Mouse (Mus musculus): ENCODE results near the gene Cadps2. TPM values are rescaled to one million over a fixed set of nuclear protein-coding genes. Genes with fewer than 3 reads are reported as not detected.

Gene Cadps2
- 5.3 and 7.5 TPM in 2 replicates for polyA plus RNA-seq (2015; fragmentation: Nextera tagmentation; extraction: Ambion mirVana)

GRCm38 (mm10) chr6:23839009-23839811, at the start of gene Cadps2:
Gene Cadps2 (minus strand): TSS chr6:23839421.
- H3K9me3 ChIP-seq (replicated peaks) = no peaks in the 10 kb centered on the region
- no peaks in the 10 kb centered on the region for H3K36me3 ChIP-seq
- peak within 1 kb of the TSS; percentile 31 for H3K9ac ChIP-seq
- WGBS = under 1% methylated on average over 114 of the region's 114 CpGs
- H3K4me2 ChIP-seq (replicated peaks) = peak within 1 kb of the TSS; percentile 90
- H3K27ac ChIP-seq (replicated peaks) = no peak within 1 kb of the TSS
- ATAC-seq (ENCODE audit: insufficient number of reproducible peaks, low FRiP score, low TSS enrichment, low read depth) = peak; percentile 76
- peak within 1 kb of the TSS; percentile 66 for H3K4me3 ChIP-seq (replicated peaks)
- H3K4me1 ChIP-seq = peaks cover 12% of the 10 kb centered on the region
- H3K27me3 ChIP-seq = peaks cover 31% of the 10 kb centered on the region

- no peaks in the 10 kb centered on the region for H3K36me3 ChIP-seq
- 12% methylated on average over 6 of the region's 6 CpGs for WGBS
- H3K9me3 ChIP-seq (replicated peaks) = no peaks in the 10 kb centered on the region
- no peaks in the 10 kb centered on the region for H3K4me1 ChIP-seq
- no peak overlapping the region for H3K9ac ChIP-seq
- no peak overlapping the region for H3K27ac ChIP-seq (replicated peaks)
- no peak overlapping the region for H3K4me2 ChIP-seq (replicated peaks)
- H3K27me3 ChIP-seq = no peaks in the 10 kb centered on the region
- no peak for ATAC-seq (ENCODE audit: insufficient number of reproducible peaks, low FRiP score, low TSS enrichment, low read depth)
- H3K4me3 ChIP-seq (replicated peaks) = no peak overlapping the region
Observed at GRCm38 (mm10) chr6:23886418-23886817, 47.2 kb upstream of the Cadps2 start.

DNA sequence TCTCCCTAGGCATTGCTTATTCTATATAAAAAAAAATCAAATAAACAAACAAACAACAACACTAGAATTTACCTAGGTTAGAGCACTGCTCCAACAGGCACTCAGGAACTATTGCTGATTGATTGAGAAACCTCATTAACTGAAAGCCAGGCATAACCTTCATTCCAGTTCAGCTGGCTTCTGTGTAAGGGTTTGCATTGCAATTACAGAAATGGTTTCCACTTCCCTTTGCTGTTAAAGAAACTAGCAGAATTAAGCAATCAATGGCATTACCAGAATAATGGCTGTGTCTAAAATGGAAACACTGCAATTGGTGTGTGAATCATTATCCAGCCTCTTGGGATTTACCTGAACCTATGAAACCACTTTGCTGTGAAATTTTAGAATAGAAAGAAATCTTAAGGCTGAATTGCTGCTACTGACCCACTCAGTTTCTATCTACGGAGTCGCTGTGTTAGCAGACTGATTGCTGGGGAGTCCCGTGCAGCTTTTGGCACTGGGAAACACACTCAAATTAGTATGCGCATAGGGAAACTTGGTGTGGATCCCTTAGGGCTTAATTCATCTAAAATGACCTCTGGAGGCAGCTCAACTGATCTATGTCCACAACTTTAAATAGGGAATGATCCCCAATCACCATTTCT, 37.7 kb upstream of the Cadps2 start:
- ATAC-seq (ENCODE audit: insufficient number of reproducible peaks, low FRiP score, low TSS enrichment, low read depth) = no peak
- Histone ChIP-seq H3K27me3 (no peaks in the 10 kb centered on the region), H3K4me2 (replicated peaks) (no peak overlapping the region), H3K4me1 (no peaks in the 10 kb centered on the region), H3K9ac (no peak overlapping the region), H3K9me3 (replicated peaks) (no peaks in the 10 kb centered on the region), H3K27ac (replicated peaks) (no peak overlapping the region), H3K4me3 (replicated peaks) (no peak overlapping the region), H3K36me3 (no peaks in the 10 kb centered on the region)
- WGBS = 51% methylated on average over 4 of the region's 4 CpGs

DNA sequence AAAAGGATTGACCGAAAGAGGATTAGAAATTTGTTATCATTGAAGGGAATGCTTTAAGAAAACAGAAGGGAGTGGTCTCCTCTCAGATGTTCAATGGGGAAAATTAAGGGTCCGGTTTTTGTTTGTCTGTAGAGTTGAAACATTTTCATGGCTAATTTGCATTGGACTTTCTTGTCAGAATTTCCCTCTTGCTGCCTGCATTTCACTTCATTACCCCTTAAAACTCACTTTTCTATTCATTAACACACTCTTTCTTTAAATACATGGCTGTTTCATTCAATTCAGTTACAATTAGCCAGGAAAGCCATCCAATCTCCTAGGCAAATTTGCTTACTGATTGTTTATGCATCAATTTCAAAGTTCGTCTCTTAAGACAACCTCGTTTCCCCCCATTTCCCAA, 37.1 kb upstream of the Cadps2 start:
- H3K36me3 ChIP-seq = no peaks in the 10 kb centered on the region
- no peak overlapping the region for H3K4me3 ChIP-seq (replicated peaks)
- no peak overlapping the region for H3K27ac ChIP-seq (replicated peaks)
- no peaks in the 10 kb centered on the region for H3K9me3 ChIP-seq (replicated peaks)
- H3K9ac ChIP-seq = no peak overlapping the region
- WGBS = 56% methylated on average over 4 of the region's 4 CpGs
- no peak for ATAC-seq (ENCODE audit: insufficient number of reproducible peaks, low FRiP score, low TSS enrichment, low read depth)
- H3K4me2 ChIP-seq (replicated peaks) = no peak overlapping the region
- H3K4me1 ChIP-seq = no peaks in the 10 kb centered on the region
- no peaks in the 10 kb centered on the region for H3K27me3 ChIP-seq

DNA sequence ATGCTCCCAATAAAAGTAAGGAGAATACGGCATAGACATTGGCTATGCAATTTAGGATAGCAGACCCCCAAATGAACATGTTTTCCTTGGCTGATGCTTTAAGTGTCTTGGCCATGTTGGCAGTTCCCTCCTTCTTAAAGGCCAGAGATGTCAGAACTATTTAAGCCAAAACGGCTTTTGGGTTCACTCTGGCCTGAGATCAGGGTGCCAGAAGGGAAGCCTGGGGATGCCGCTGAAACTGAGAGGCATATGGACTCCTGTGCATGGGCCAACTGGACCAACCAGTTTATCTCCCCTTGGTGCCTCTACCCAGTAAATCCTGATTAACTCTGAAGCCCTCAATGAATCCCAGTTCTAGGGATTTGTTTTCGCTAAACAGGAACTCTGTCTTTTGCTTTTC, 34.6 kb upstream of the Cadps2 start:
- no peaks in the 10 kb centered on the region for H3K36me3 ChIP-seq
- no peak overlapping the region for H3K4me2 ChIP-seq (replicated peaks)
- no peaks in the 10 kb centered on the region for H3K9me3 ChIP-seq (replicated peaks)
- no peak overlapping the region for H3K4me3 ChIP-seq (replicated peaks)
- no peak for ATAC-seq (ENCODE audit: insufficient number of reproducible peaks, low FRiP score, low TSS enrichment, low read depth)
- H3K27me3 ChIP-seq = no peaks in the 10 kb centered on the region
- H3K9ac ChIP-seq = no peak overlapping the region
- WGBS = 69% methylated on average over 4 of the region's 4 CpGs
- no peaks in the 10 kb centered on the region for H3K4me1 ChIP-seq
- H3K27ac ChIP-seq (replicated peaks) = no peak overlapping the region

GRCm38 (mm10) chr6:23873231-23873630, 34.0 kb upstream of the Cadps2 start:
- ATAC-seq (ENCODE audit: insufficient number of reproducible peaks, low FRiP score, low TSS enrichment, low read depth) = no peak
- Histone ChIP-seq H3K9ac (no peak overlapping the region), H3K4me2 (replicated peaks) (no peak overlapping the region), H3K36me3 (no peaks in the 10 kb centered on the region), H3K4me1 (no peaks in the 10 kb centered on the region), H3K4me3 (replicated peaks) (no peak overlapping the region), H3K9me3 (replicated peaks) (no peaks in the 10 kb centered on the region), H3K27ac (replicated peaks) (no peak overlapping the region), H3K27me3 (no peaks in the 10 kb centered on the region)
- 68% methylated on average over 3 of the region's 3 CpGs for WGBS

- H3K9ac ChIP-seq = no peak overlapping the region
- H3K9me3 ChIP-seq (replicated peaks) = no peaks in the 10 kb centered on the region
- no peak overlapping the region for H3K4me3 ChIP-seq (replicated peaks)
- no peak for ATAC-seq (ENCODE audit: insufficient number of reproducible peaks, low FRiP score, low TSS enrichment, low read depth)
- no peaks in the 10 kb centered on the region for H3K4me1 ChIP-seq
- H3K4me2 ChIP-seq (replicated peaks) = no peak overlapping the region
- H3K36me3 ChIP-seq = no peaks in the 10 kb centered on the region
- H3K27ac ChIP-seq (replicated peaks) = no peak overlapping the region
- no peaks in the 10 kb centered on the region for H3K27me3 ChIP-seq
Observed at GRCm38 (mm10) chr6:23869971-23870370, 30.8 kb upstream of the Cadps2 start.

DNA sequence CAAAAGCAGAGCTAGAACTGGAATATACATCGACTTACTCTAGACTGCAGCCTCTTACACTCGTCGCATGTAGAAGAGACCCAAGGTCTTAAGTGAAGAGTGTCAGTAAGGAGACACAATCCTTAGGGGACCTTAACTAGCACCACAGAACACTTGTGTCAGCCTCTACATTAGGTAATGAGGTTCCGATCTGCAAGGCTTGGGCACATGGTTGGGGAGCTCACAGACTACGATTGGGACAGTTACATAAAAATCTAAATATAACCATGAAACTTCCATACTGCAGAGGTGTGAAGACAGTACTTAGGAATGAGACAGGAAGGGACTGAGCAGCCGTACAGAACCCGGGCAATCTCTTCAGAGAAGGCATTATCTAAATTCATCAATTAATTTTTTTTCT, 27.1 kb upstream of the Cadps2 start:
- H3K36me3 ChIP-seq = no peaks in the 10 kb centered on the region
- 88% methylated on average over 7 of the region's 7 CpGs for WGBS
- ATAC-seq (ENCODE audit: insufficient number of reproducible peaks, low FRiP score, low TSS enrichment, low read depth) = no peak
- no peaks in the 10 kb centered on the region for H3K27me3 ChIP-seq
- H3K4me2 ChIP-seq (replicated peaks) = no peak overlapping the region
- H3K9me3 ChIP-seq (replicated peaks) = no peaks in the 10 kb centered on the region
- H3K4me1 ChIP-seq = no peaks in the 10 kb centered on the region
- H3K27ac ChIP-seq (replicated peaks) = no peak overlapping the region
- no peak overlapping the region for H3K9ac ChIP-seq
- no peak overlapping the region for H3K4me3 ChIP-seq (replicated peaks)

- no peaks in the 10 kb centered on the region for H3K9me3 ChIP-seq (replicated peaks)
- 92% methylated on average over 11 of the region's 11 CpGs for WGBS
- no peaks in the 10 kb centered on the region for H3K36me3 ChIP-seq
- no peak overlapping the region for H3K4me3 ChIP-seq (replicated peaks)
- H3K27ac ChIP-seq (replicated peaks) = no peak overlapping the region
- ATAC-seq (ENCODE audit: insufficient number of reproducible peaks, low FRiP score, low TSS enrichment, low read depth) = no peak
- no peak overlapping the region for H3K9ac ChIP-seq
- no peaks in the 10 kb centered on the region for H3K4me1 ChIP-seq
- no peaks in the 10 kb centered on the region for H3K27me3 ChIP-seq
- H3K4me2 ChIP-seq (replicated peaks) = no peak overlapping the region
Observed at GRCm38 (mm10) chr6:23853464-23853863, 14.2 kb upstream of the Cadps2 start.

- under 1% methylated on average over 15 of the region's 15 CpGs for WGBS
- Histone ChIP-seq H3K9me3 (replicated peaks) (no peaks in the 10 kb centered on the region), H3K9ac (no peak overlapping the region), H3K36me3 (no peaks in the 10 kb centered on the region), H3K27ac (replicated peaks) (no peak overlapping the region), H3K4me2 (replicated peaks) (peak overlapping the region; percentile 90), H3K27me3 (peaks cover 31% of the 10 kb centered on the region), H3K4me1 (peaks cover 12% of the 10 kb centered on the region), H3K4me3 (replicated peaks) (peak overlapping the region; percentile 66)
- ATAC-seq (ENCODE audit: insufficient number of reproducible peaks, low FRiP score, low TSS enrichment, low read depth) = no peak
Observed at GRCm38 (mm10) chr6:23840001-23840400, 780 bp upstream of the Cadps2 start.

- ATAC-seq (ENCODE audit: insufficient number of reproducible peaks, low FRiP score, low TSS enrichment, low read depth) = peak; percentile 44; the same call in 1 of the 2 replicates
- Histone ChIP-seq H3K27ac (replicated peaks) (no peak overlapping the region), H3K4me1 (peaks cover 12% of the 10 kb centered on the region), H3K4me3 (replicated peaks) (peak overlapping the region; percentile 66), H3K36me3 (no peaks in the 10 kb centered on the region), H3K9ac (peak overlapping the region; percentile 31), H3K27me3 (peaks cover 31% of the 10 kb centered on the region), H3K9me3 (replicated peaks) (no peaks in the 10 kb centered on the region), H3K4me2 (replicated peaks) (peak overlapping the region; percentile 90)
- WGBS = 2% methylated on average over 35 of the region's 35 CpGs
Observed at GRCm38 (mm10) chr6:23838401-23839008, 716 bp downstream of the Cadps2 start.
